Mouse (Mus musculus) left cerebral cortex, postnatal 10 days (tissue): ENCODE data around the gene Cldn1. TPM values are rescaled to one million over a fixed set of nuclear protein-coding genes. Genes with fewer than 3 reads are reported as not detected.

Experiments
- DNase-seq, 2 experiments: peaks; one replicate each; pipeline ENCODE4 v3.0.0; 2021 to 2022; ENCODE audit warnings: low spot score in 2 of 2, mixed read lengths in 1 of 2; ENCODE audit errors: extremely low spot score in 1 of 2
- intact Hi-C: fragments of 180-260 bp; cut with DNase I; formaldehyde crosslinking; loops from one replicate; pipeline ENCODE4 v1.15.1; 2025
- total RNA-seq, 2 experiments: library from RNA; stranded (reverse); gene quantifications; 2 replicates each; pipeline ENCODE4 v1.2.3; 2021

The Cldn1 gene
- total RNA-seq, 2 experiments from 2014 or later = 2.9 to 3.5 TPM

GRCm38 (mm10) chr16:26316281-26316680 lies 55.4 kb downstream of the Cldn1 start:
- intact Hi-C loops = no loop called here
- DNase-seq = no peak

GRCm38 (mm10) chr16:26314815-26315214 lies 56.8 kb downstream of the Cldn1 start:
- intact Hi-C loops = no loop called here
- peak; percentile 16 to 39 for DNase-seq

GRCm38 (mm10) chr16:26309402-26309801 lies 62.2 kb downstream of the Cldn1 start:
- no peak for DNase-seq
- intact Hi-C loops = no loop called here

Other genes with a start within 250 kb of the Cldn1 start
- gene Cldn16, start 91.3 kb upstream of the Cldn1 start, total RNA-seq = not detected
- not detected for gene Tmem207, start 154.9 kb upstream of the Cldn1 start, total RNA-seq
- 10 to 100 TPM; 21.9 to 24.4 TPM for gene Il1rap, start 209.9 kb upstream of the Cldn1 start, total RNA-seq